Mouse (Mus musculus) C2C12 (cell line): Measurements from ENCODE around the gene Adamts12. TPM values are rescaled to one million over a fixed set of nuclear protein-coding genes. Genes with fewer than 3 reads are reported as not detected.

ENCODE experiments used
- H3K27me3 ChIP-seq: one replicate; pipeline ENCODE4 v1.6.1; 2011; ENCODE audit not compliant: control insufficient read depth, insufficient read depth, insufficient read length
- H3K36me3 ChIP-seq: one replicate; pipeline ENCODE4 v1.6.1; 2011; ENCODE audit not compliant: control insufficient read depth, insufficient read depth
- H3K4me3 ChIP-seq: one replicate; pipeline ENCODE4 v1.5.1; 2011; ENCODE audit warnings: mild to moderate bottlenecking, control low read depth; ENCODE audit not compliant: poor library complexity, insufficient read depth, severe bottlenecking
- H3K79me2 ChIP-seq: one replicate; pipeline ENCODE4 v1.6.1; 2011; ENCODE audit not compliant: control insufficient read depth, insufficient read depth
- H3K79me3 ChIP-seq: one replicate; pipeline ENCODE4 v1.6.1; 2011; ENCODE audit warnings: low read depth, control low read depth
- H3ac ChIP-seq: one replicate; pipeline ENCODE3; 2011; ENCODE audit warnings: low read depth; ENCODE audit not compliant: control insufficient read depth, insufficient read length
- CEBPB ChIP-seq: IDR thresholded peaks from one replicate; pipeline ENCODE4 v1.6.1; 2011; ENCODE audit warnings: low read depth, mild to moderate bottlenecking, control low read depth, moderate library complexity
- CTCF ChIP-seq: IDR thresholded peaks from one replicate; pipeline ENCODE4 v1.5.1; 2011; ENCODE audit not compliant: control insufficient read depth, insufficient read depth, insufficient read length
- FOSL1 ChIP-seq: IDR thresholded peaks from one replicate; pipeline ENCODE4 v1.8.0; 2011; ENCODE audit warnings: mild to moderate bottlenecking, low read length; ENCODE audit not compliant: poor library complexity, insufficient read depth, severe bottlenecking
- MAX ChIP-seq: IDR thresholded peaks from one replicate; pipeline ENCODE4 v1.6.1; 2011; ENCODE audit warnings: mild to moderate bottlenecking, control low read depth
- MYOD1 ChIP-seq: IDR thresholded peaks from one replicate; pipeline ENCODE4 v1.6.1; 2011; ENCODE audit warnings: low read depth; ENCODE audit not compliant: control insufficient read depth, insufficient read length
- MYOG ChIP-seq: IDR thresholded peaks from one replicate; pipeline ENCODE4 v1.6.1; 2011; ENCODE audit not compliant: control insufficient read depth, insufficient read length; ENCODE audit errors: extremely low read depth
- USF1 ChIP-seq: IDR thresholded peaks from one replicate; pipeline ENCODE4 v1.6.1; 2011; ENCODE audit warnings: low read depth, mild to moderate bottlenecking, control low read depth, moderate library complexity
- polyA plus RNA-seq: library from polyadenylated mRNA; unstranded; fragments of >200 nt; fragmentation: generic; extraction: Trizol; gene quantifications from one replicate; pipeline ENCODE4 v1.2.1, GENCODE M21; 2012; ENCODE audit warnings: missing spikeins

Gene Adamts12
- polyA plus RNA-seq, 1 experiment: 0.14 TPM

GRCm38 (mm10) chr15:11370477-11371085, 306.0 kb downstream of the Adamts12 start:
- Histone ChIP-seq H3K4me3 (no peak overlapping the region), H3K27me3 (no peaks in the 10 kb centered on the region), H3ac (no peak overlapping the region), H3K79me3 (no peaks in the 10 kb centered on the region), H3K79me2 (no peaks in the 10 kb centered on the region), H3K36me3 (no peaks in the 10 kb centered on the region)
- TF ChIP-seq CEBPB (peak; percentile 81), CTCF (no peak)

- Histone ChIP-seq H3K79me2 (no peaks in the 10 kb centered on the region), H3ac (no peak overlapping the region), H3K36me3 (peaks cover 32% of the 10 kb centered on the region), H3K4me3 (no peak overlapping the region), H3K79me3 (no peaks in the 10 kb centered on the region), H3K27me3 (no peaks in the 10 kb centered on the region)
- no peak for TF ChIP-seq USF1
- no peak for TF ChIP-seq CEBPB
- no peak for TF ChIP-seq CTCF
- TF ChIP-seq MYOG: no peak
- no peak for TF ChIP-seq MYOD1
- TF ChIP-seq MAX: no peak
- TF ChIP-seq FOSL1: no peak
These were observed 315.0 kb downstream of the Adamts12 start for GRCm38 (mm10) chr15:11379431-11380086.

- no peaks in the 10 kb centered on the region for H3K27me3 ChIP-seq
- H3ac ChIP-seq: no peak overlapping the region
- H3K36me3 ChIP-seq: peaks cover 37% of the 10 kb centered on the region
- no peaks in the 10 kb centered on the region for H3K79me3 ChIP-seq
- H3K79me2 ChIP-seq: no peaks in the 10 kb centered on the region
- TF ChIP-seq MYOG: no peak
- no peak for TF ChIP-seq USF1
- no peak for TF ChIP-seq CTCF
- TF ChIP-seq MAX: no peak
- no peak for TF ChIP-seq MYOD1
- TF ChIP-seq FOSL1: no peak
- no peak for TF ChIP-seq CEBPB
- no peak overlapping the region for H3K4me3 ChIP-seq
These were observed 315.5 kb downstream of the Adamts12 start for GRCm38 (mm10) chr15:11380087-11380530.

GRCm38 (mm10) chr15:11380616-11381015, 316.0 kb downstream of the Adamts12 start:
- Histone ChIP-seq H3ac (no peak overlapping the region), H3K79me2 (no peaks in the 10 kb centered on the region), H3K79me3 (no peaks in the 10 kb centered on the region), H3K4me3 (no peak overlapping the region), H3K36me3 (peaks cover 42% of the 10 kb centered on the region), H3K27me3 (no peaks in the 10 kb centered on the region)
- TF ChIP-seq FOSL1 (no peak), MAX (no peak), CTCF (no peak), MYOD1 (no peak), USF1 (no peak), CEBPB (no peak), MYOG (no peak)

- Histone ChIP-seq H3K79me3 (no peaks in the 10 kb centered on the region), H3K36me3 (peaks cover 62% of the 10 kb centered on the region)
These were observed 318.0 kb downstream of the Adamts12 start for GRCm38 (mm10) chr15:11382585-11382984.

GRCm38 (mm10) chr15:11383796-11384195, 319.2 kb downstream of the Adamts12 start:
- TF ChIP-seq MYOG: no peak
- H3K79me2 ChIP-seq: no peaks in the 10 kb centered on the region

More at GRCm38 (mm10) chr15:11382585-11382984, 318.0 kb downstream of the Adamts12 start:
- Histone ChIP-seq H3K27me3 (no peaks in the 10 kb centered on the region), H3ac (no peak overlapping the region), H3K4me3 (no peak overlapping the region), H3K79me2 (no peaks in the 10 kb centered on the region)
- TF ChIP-seq USF1: no peak

More at GRCm38 (mm10) chr15:11383796-11384195, 319.2 kb downstream of the Adamts12 start:
- H3K36me3 ChIP-seq: peaks cover 74% of the 10 kb centered on the region
- no peaks in the 10 kb centered on the region for H3K27me3 ChIP-seq
- no peak overlapping the region for H3ac ChIP-seq
- H3K79me3 ChIP-seq: no peaks in the 10 kb centered on the region
- H3K4me3 ChIP-seq: no peak overlapping the region
